11 mouse cellular contexts compared by ENCODE assay signal in genomic region chr3:27937144-27938110, GRCm38 (mm10). TPM values are rescaled to one million over a fixed set of nuclear protein-coding genes. Genes with fewer than 3 reads are reported as not detected.
DNase-seq lines count a peak whose midpoint lies in the region; ATAC-seq and TF ChIP-seq lines count a peak whose summit lies in the region.
"Had no signal": no experiment of that assay in that cellular context is flagged by ENCODE, and none has a peak within 500 bp of the region (broad histone marks: within the 10 kb centered on the region; RNA-seq: fewer than 3 reads in every experiment).

No protein-coding gene starts in this region.

- peak; percentile 55 to 60 for DNase-seq in heart, adult 18-20 months
- DNase-seq in heart, postnatal 14 days = no peak
- DNase-seq in neural tube, embryonic 10.5 days (ENCODE audit: extremely low spot score, low spot score) = no peak
- DNase-seq in limb, embryonic 14.5 days (ENCODE audit: low spot score) = no peak
- DNase-seq in spleen, postnatal 14 days (ENCODE audit: low spot score in 2 of 2) = no peak
- DNase-seq in frontal cortex, postnatal 14 days (ENCODE audit: low spot score in 2 of 2) = no peak
- DNase-seq: cerebellum, adult 9-11 months had no signal

- ATAC-seq in neural tube, embryonic 13.5 days (ENCODE audit: low read depth) = no peak
- ATAC-seq in limb, embryonic 14.5 days (ENCODE audit: low FRiP score, low read depth) = no peak

- peak overlapping the region; percentile 99; the same call in 1 of the 2 replicates for H3K4me2 ChIP-seq in neural tube, embryonic 13.5 days
- peak overlapping the region; percentile 97 for H3K4me2 ChIP-seq in limb, embryonic 14.5 days (replicated peaks; ENCODE audit: low read depth, low read length, severe bottlenecking)

- no peak for TF ChIP-seq POLR2A in limb, embryonic 14.5 days (IDR thresholded peaks at IDR 0.05; ENCODE audit: borderline replicate concordance, extremely low read depth, insufficient read depth, insufficient read length)
- no peak for TF ChIP-seq POLR2A in small intestine, adult 2 months (IDR thresholded peaks at IDR 0.05; ENCODE audit: low read depth, low read length)

- H3K4me1 ChIP-seq in neural tube, embryonic 13.5 days (replicated peaks) = peaks cover 20% of the 10 kb centered on the region
- H3K4me1 ChIP-seq in limb, embryonic 14.5 days (ENCODE audit: control insufficient read depth, insufficient read depth, low read length) = peaks cover 11% of the 10 kb centered on the region
- H3K4me1 ChIP-seq in small intestine, adult 2 months (ENCODE audit: control insufficient read depth, insufficient read depth, insufficient read length, low read length) = 0 out of 2 replicates have a peak, but pooled peaks cover 2% of the 10 kb centered on the region

- no peak overlapping the region for H3K4me3 ChIP-seq in neural tube, embryonic 13.5 days
- H3K4me3 ChIP-seq in limb, embryonic 14.5 days (replicated peaks; ENCODE audit: low read length) = no peak overlapping the region
- peak overlapping the region; percentile 85; the same call in 1 of the 2 replicates for H3K4me3 ChIP-seq in small intestine, adult 2 months (ENCODE audit: low read depth, low read length)

- no peak overlapping the region for H3K9ac ChIP-seq in neural tube, embryonic 13.5 days
- no peak overlapping the region for H3K9ac ChIP-seq in limb, embryonic 14.5 days (ENCODE audit: low read depth, low read length, severe bottlenecking)

- 84% methylated on average over 13 of the region's 13 CpGs for WGBS in neural tube, embryonic 13.5 days
- WGBS in limb, embryonic 14.5 days = 66% methylated on average over 13 of the region's 13 CpGs
- WGBS in small intestine, adult 2 months = 78% methylated on average over 13 of the region's 13 CpGs

- TF ChIP-seq CTCF in small intestine, adult 2 months (IDR thresholded peaks at IDR 0.05; ENCODE audit: extremely low read depth, insufficient read length, insufficient replicate concordance, low read depth, low read length) = no peak

- no peaks in the 10 kb centered on the region for H3K9me3 ChIP-seq in neural tube, embryonic 13.5 days
- H3K9me3 ChIP-seq in limb, embryonic 14.5 days (ENCODE audit: control insufficient read depth, low read length) = no peaks in the 10 kb centered on the region

- intact Hi-C loops in heart, postnatal 14 days (cut with DNase I) = loop anchor here (2.0 to 5.0 kb wide), 3 partner anchors 45 to 170 kb away; no protein-coding TSS in a partner anchor

- H3K36me3 ChIP-seq in neural tube, embryonic 13.5 days = no peaks in the 10 kb centered on the region
- no peaks in the 10 kb centered on the region for H3K36me3 ChIP-seq in limb, embryonic 14.5 days (ENCODE audit: control insufficient read depth, insufficient read depth, low read length)
- no peaks in the 10 kb centered on the region for H3K36me3 ChIP-seq in small intestine, adult 2 months (ENCODE audit: control insufficient read depth, insufficient read depth, low read length)

- H3K27me3 ChIP-seq in neural tube, embryonic 13.5 days = peaks cover 27% of the 10 kb centered on the region
- no peaks in the 10 kb centered on the region for H3K27me3 ChIP-seq in limb, embryonic 14.5 days (ENCODE audit: control insufficient read depth, insufficient read depth, low read length)
- H3K27me3 ChIP-seq in small intestine, adult 2 months (ENCODE audit: control insufficient read depth, insufficient read depth, low read length) = no peaks in the 10 kb centered on the region
- H3K27me3 ChIP-seq: CH12.LX had no signal

- no peak overlapping the region for H3K27ac ChIP-seq in neural tube, embryonic 13.5 days (replicated peaks)
- no peak overlapping the region for H3K27ac ChIP-seq in limb, embryonic 14.5 days (replicated peaks; ENCODE audit: low read depth, low read length)
- H3K27ac ChIP-seq in small intestine, adult 2 months (ENCODE audit: insufficient read depth, low read depth, low read length) = peak overlapping the region; percentile 86

RNA-seq across cellular contexts. Expression of gene Pld1, which starts 1.1 kb away (rescaled TPM):
- total RNA-seq in heart, adult 18-20 months (2021) = 10 to 100 TPM in 1 of 2 experiments, 1 to 10 TPM in 1; 8.0 to 11.8 TPM
- 10 to 100 TPM; 16.0 to 19.2 TPM for total RNA-seq in heart, postnatal 14 days (2021)
- polyA plus RNA-seq in neural tube, embryonic 13.5 days (2015; fragmentation: Nextera tagmentation; extraction: Ambion mirVana) = 4.5 and 5.6 TPM in 2 replicates
- polyA plus RNA-seq in limb, embryonic 14.5 days (2012; rRNA removed) = 4.9 and 6.4 TPM in 2 replicates
- 6.8 TPM in 2 replicates for polyA plus RNA-seq in limb, embryonic 14.5 days (2014; fragmentation: Nextera tagmentation; extraction: Ambion mirVana)
- polyA plus RNA-seq in small intestine, adult 2 months (2012; rRNA removed) = 5.4 and 14.9 TPM in 2 replicates
- total RNA-seq: CH12.LX had no signal

RNA-seq across cellular contexts. Expression of gene Tmem212, which starts 41.3 kb away (rescaled TPM):
- under 1 TPM in 1 of 2 experiments, not detected in 1; 0.85 TPM for total RNA-seq in heart, adult 18-20 months (2021)
- total RNA-seq in heart, postnatal 14 days (2021) = under 1 TPM in 1 of 2 experiments, not detected in 1; 0.55 TPM
- not detected in 2 replicates for polyA plus RNA-seq in neural tube, embryonic 13.5 days (2015; fragmentation: Nextera tagmentation; extraction: Ambion mirVana)
- not detected in 2 replicates for polyA plus RNA-seq in limb, embryonic 14.5 days (2012; rRNA removed)
- polyA plus RNA-seq in limb, embryonic 14.5 days (2014; fragmentation: Nextera tagmentation; extraction: Ambion mirVana) = not detected in 2 replicates
- not detected in 2 replicates for polyA plus RNA-seq in small intestine, adult 2 months (2012; rRNA removed)
- total RNA-seq: CH12.LX had no signal
- polyA plus RNA-seq: neural tube, embryonic 14.5 days had no signal

Comparison
In these comparisons a context has a peak if more than half of its experiments do, and no peak if none do; other contexts are left out.
1. DNase-seq: peak in heart, adult 18-20 months (2 of 2); none in heart, postnatal 14 days (0 of 2), neural tube, embryonic 10.5 days (single experiment), limb, embryonic 14.5 days (single experiment), spleen, postnatal 14 days (0 of 2) and frontal cortex, postnatal 14 days (0 of 2).